Mouse (Mus musculus) cerebellum, postnatal 4 days (tissue): ENCODE results near the gene Draxin.

Source experiments
- DNase-seq, 2 experiments: peaks; one replicate each; pipeline ENCODE4 v3.0.0; 2022; ENCODE audit warnings: low spot score in 2 of 2, mixed read lengths in 1 of 2

Gene Draxin

DNA sequence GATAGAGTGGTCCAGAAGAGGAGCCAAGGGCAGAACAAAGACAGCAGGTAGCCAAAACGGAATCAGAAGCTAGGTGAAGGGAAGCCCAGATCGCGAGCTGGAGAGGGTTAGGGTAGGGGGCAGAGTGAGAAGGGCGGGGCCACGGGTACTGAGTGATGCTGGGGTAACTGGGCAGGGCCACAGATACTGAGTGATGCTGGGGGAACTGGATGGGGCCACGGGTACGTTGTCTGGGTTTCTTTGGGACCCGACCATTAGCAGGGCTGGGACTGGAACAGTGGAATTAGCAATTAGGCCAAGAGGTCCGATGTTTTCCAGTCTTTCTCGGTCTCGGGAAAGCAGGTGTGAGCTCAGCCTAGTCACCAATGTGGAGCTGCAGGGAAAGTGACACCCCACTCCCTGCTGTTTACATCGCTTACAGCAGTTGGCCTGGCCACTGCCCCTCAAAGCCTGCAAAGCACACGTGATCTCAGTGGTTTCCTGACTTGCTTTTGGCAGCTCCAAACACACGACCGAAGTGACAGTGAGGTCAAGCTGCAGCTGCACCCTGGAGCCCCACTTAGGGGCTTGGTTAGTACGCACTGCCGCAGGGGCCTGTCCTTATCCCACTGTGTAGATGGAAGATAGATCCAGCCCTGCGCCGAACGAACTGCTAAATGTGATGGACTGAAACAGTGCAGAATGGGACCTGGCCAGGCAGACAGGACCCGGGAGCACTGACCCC, 47.2 kb downstream of the Draxin start:
- no peak for DNase-seq

DNA sequence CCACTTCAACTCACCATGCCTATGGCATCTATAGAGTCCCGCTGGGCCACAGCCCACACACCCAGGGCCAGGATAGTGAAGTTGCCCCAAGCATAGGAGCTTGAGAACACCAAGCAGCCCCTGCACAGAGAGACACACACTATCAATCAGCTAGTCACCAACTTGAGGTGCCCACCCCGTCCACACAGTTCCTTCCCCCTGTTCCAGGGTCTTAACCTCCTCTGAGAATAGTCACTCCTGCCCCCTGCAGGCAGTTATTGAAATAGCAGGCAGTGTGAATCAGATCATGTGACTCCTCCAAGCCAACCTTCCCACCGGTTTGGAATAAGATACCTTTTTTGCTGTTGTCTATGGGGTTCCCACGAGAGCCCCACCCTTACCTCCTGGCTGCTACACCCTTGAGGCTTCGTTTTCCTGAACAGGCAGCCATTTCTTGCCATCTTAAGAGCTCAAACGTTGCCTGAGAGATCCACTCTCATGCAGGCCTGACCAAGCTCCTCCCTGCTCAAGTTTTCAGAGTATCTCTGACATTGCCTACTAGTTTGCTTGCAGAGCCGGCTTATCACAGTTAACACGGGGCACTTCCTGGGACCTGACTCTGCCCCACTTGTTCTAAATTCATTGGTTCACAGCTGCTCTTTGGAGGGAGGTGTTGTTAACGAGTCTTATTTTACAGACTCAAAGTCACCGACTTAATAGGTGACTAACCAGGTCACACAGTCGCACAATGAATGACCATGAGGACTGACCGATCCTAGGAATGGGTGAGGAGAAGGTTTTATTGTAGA, 48.0 kb downstream of the Draxin start:
- peak; percentile 51 to 66 for DNase-seq

GRCm38 (mm10) chr4:148081201-148081600, 49.3 kb downstream of the Draxin start:
- DNase-seq, result no peak

GRCm38 (mm10) chr4:148080597-148080973, 49.9 kb downstream of the Draxin start:
- no peak for DNase-seq

- no peak for DNase-seq
Measured at GRCm38 (mm10) chr4:148079944-148080596, 50.4 kb downstream of the Draxin start.

- no peak for DNase-seq
Measured at GRCm38 (mm10) chr4:148079212-148079611, 51.3 kb downstream of the Draxin start.

- no peak for DNase-seq
Measured at GRCm38 (mm10) chr4:148075881-148076280, 54.6 kb downstream of the Draxin start.

DNA sequence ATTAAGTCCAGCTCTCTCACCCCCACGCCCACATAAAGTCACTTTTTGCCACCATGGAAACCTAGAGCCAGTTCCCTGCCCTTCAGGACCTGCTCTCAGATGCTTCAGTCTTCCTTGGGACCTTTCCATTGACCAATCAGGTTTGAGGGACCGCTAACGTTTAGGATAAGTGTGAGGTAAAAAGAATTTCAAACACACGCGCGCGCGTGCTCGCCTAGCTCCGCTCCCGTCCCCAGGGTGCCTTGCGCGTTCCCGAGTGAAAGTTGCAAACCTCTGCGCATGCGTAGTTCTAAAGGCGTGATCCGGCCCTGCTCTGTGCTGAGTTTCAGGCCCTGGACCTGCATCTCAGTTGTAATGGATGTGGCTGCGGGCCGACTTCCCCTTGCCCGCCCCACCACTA, 55.2 kb downstream of the Draxin start:
- peak in 1 of 2 experiments; percentile 50 for DNase-seq

DNA sequence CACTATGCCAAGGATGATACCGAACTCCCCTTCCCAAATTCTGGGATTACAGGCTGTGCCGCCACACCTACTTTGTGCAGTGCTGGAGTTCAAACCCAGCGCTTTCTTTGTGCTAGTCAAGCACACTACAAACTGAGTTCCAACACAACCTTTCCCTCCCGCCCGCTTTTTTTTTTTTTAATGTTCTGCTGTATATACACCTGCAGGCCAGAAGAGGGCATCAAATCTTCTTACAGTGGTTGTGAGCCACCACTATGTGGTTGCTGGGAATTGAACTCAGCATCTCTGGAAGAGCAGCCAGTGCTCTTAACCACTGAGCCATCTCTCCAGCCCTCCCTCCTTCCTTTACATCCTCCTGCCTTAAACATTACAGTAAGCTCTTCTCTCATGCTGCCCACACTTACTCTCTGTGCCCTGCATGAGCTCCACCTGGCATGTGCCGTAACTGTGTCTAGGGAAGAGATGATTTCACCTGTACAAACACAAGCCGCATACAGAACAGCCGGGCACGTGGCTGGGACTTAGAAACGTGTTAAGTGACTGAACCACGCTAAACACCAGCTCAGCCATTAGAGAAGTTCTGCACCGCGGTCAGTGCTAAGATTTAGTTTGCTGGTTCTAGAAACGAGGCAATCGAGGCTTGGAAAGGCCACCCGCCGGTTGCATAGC, 55.8 kb downstream of the Draxin start:
- no peak for DNase-seq

DNA sequence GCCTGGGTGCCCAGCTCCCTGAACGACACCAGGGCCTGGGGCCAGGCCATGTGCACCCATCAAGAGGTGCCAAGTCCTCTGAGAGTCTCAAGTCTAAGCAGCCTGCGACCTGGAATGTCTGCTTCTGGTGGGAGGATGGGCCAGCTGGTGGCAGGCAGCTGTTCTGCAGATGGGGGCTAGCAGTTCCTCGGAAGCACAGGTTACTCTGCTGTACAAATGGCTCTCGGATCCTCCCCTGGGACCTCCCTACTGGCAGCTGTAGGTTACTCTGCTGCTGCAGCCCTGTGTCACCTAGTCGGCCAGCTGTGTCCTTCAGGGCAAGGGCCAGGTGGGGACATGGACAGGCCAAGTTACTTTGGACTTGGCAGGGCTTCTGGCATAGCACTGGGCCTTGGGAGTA, 59.0 kb downstream of the Draxin start:
- no peak for DNase-seq

- DNase-seq, result no peak
Measured at GRCm38 (mm10) chr4:148069602-148070218, 60.8 kb downstream of the Draxin start.

GRCm38 (mm10) chr4:148067346-148067745, 63.2 kb downstream of the Draxin start:
- DNase-seq, result no peak

GRCm38 (mm10) chr4:148066401-148066744, 64.1 kb downstream of the Draxin start:
- DNase-seq, result no peak

- DNase-seq, result no peak
Measured at GRCm38 (mm10) chr4:148065702-148066400, 64.6 kb downstream of the Draxin start.

DNA sequence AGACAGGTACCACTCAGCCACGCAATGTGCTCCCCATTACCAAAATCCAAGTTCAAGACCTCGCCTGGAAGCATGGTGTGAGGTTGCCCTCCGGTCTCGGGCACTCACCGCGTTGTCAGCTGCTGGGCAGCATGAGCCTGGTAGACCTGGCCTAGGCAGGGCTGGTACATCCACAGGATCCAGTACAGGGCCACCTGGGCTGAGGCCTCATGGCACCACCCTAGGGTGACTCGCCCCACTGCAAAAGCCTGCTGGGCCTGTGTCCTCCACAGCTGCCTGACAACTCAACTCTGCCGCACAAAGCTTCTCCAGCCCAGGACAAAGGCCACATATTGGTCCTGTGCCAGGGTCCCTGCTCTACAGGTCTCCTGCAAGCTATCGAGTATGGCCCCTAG, 69.4 kb downstream of the Draxin start:
- DNase-seq, result no peak

GRCm38 (mm10) chr4:148060120-148061085, 70.1 kb downstream of the Draxin start:
- DNase-seq, result peak in 1 of 2 experiments; percentile 35

- DNase-seq, result no peak
Measured at GRCm38 (mm10) chr4:148058993-148059392, 71.5 kb downstream of the Draxin start.

GRCm38 (mm10) chr4:148058218-148058819, 72.2 kb downstream of the Draxin start:
- DNase-seq, result no peak

- no peak for DNase-seq
Measured at GRCm38 (mm10) chr4:148057661-148058209, 72.8 kb downstream of the Draxin start.
